Mouse (Mus musculus): ENCODE results near the gene Carhsp1. TPM values are rescaled to one million over a fixed set of nuclear protein-coding genes. Genes with fewer than 3 reads are reported as not detected.

Gene Carhsp1
- polyA plus RNA-seq, 2 experiments: 29.9 to 60.7 TPM

- Histone ChIP-seq H3K9me3 (ENCODE audit: control insufficient read depth, low read length) (no peaks in the 10 kb centered on the region), H3K4me2 (replicated peaks; ENCODE audit: low read depth, low read length, severe bottlenecking) (no peak overlapping the region), H3K4me3 (replicated peaks; ENCODE audit: low read length) (no peak overlapping the region), H3K27me3 (ENCODE audit: control insufficient read depth, insufficient read depth, low read length) (no peaks in the 10 kb centered on the region), H3K9ac (ENCODE audit: low read depth, low read length, severe bottlenecking) (no peak overlapping the region), H3K4me1 (ENCODE audit: control insufficient read depth, insufficient read depth, low read length) (peaks cover 4% of the 10 kb centered on the region), H3K27ac (replicated peaks; ENCODE audit: low read depth, low read length) (no peak overlapping the region), H3K36me3 (ENCODE audit: control insufficient read depth, insufficient read depth, low read length) (peaks cover 29% of the 10 kb centered on the region)
- no peak for ATAC-seq (ENCODE audit: low FRiP score, low read depth)
- 90% methylated on average over 5 of the region's 5 CpGs for WGBS
- no peak for TF ChIP-seq POLR2A (IDR thresholded peaks at IDR 0.05; ENCODE audit: borderline replicate concordance, extremely low read depth, insufficient read depth, insufficient read length)
- no peak for DNase-seq (ENCODE audit: low spot score)
Measured at GRCm38 (mm10) chr16:8631428-8631827, 40.5 kb downstream of the Carhsp1 start.

- WGBS: 81% methylated on average over 2 of the region's 2 CpGs
Measured at GRCm38 (mm10) chr16:8630419-8630818, 41.5 kb downstream of the Carhsp1 start.

GRCm38 (mm10) chr16:8620315-8621115, 51.4 kb downstream of the Carhsp1 start:
- H3K27ac ChIP-seq (replicated peaks; ENCODE audit: low read depth, low read length): no peak overlapping the region
- no peaks in the 10 kb centered on the region for H3K27me3 ChIP-seq (ENCODE audit: control insufficient read depth, insufficient read depth, low read length)
- 75% methylated on average over 16 of the region's 16 CpGs for WGBS
- no peaks in the 10 kb centered on the region for H3K9me3 ChIP-seq (ENCODE audit: control insufficient read depth, low read length)
- DNase-seq (ENCODE audit: low spot score) (no peak), ATAC-seq (ENCODE audit: low FRiP score, low read depth) (no peak)
- H3K4me1 ChIP-seq (ENCODE audit: control insufficient read depth, insufficient read depth, low read length): no peaks in the 10 kb centered on the region; the same call in 1 of the 2 replicates
- peaks cover 15% of the 10 kb centered on the region for H3K36me3 ChIP-seq (ENCODE audit: control insufficient read depth, insufficient read depth, low read length)
- H3K4me2 ChIP-seq (replicated peaks; ENCODE audit: low read depth, low read length, severe bottlenecking): no peak overlapping the region
- H3K4me3 ChIP-seq (replicated peaks; ENCODE audit: low read length): no peak overlapping the region
- TF ChIP-seq POLR2A (IDR thresholded peaks at IDR 0.05; ENCODE audit: borderline replicate concordance, extremely low read depth, insufficient read depth, insufficient read length): no peak
- no peak overlapping the region for H3K9ac ChIP-seq (ENCODE audit: low read depth, low read length, severe bottlenecking)

More at GRCm38 (mm10) chr16:8630419-8630818, 41.5 kb downstream of the Carhsp1 start:
- ATAC-seq (ENCODE audit: low FRiP score, low read depth) (no peak), DNase-seq (ENCODE audit: low spot score) (no peak)
- no peaks in the 10 kb centered on the region for H3K9me3 ChIP-seq (ENCODE audit: control insufficient read depth, low read length)
- H3K9ac ChIP-seq (ENCODE audit: low read depth, low read length, severe bottlenecking): no peak overlapping the region
- no peaks in the 10 kb centered on the region for H3K4me1 ChIP-seq (ENCODE audit: control insufficient read depth, insufficient read depth, low read length)
- no peak overlapping the region for H3K27ac ChIP-seq (replicated peaks; ENCODE audit: low read depth, low read length)
- peaks cover 24% of the 10 kb centered on the region for H3K36me3 ChIP-seq (ENCODE audit: control insufficient read depth, insufficient read depth, low read length)
- H3K4me3 ChIP-seq (replicated peaks; ENCODE audit: low read length): no peak overlapping the region
- TF ChIP-seq POLR2A (IDR thresholded peaks at IDR 0.05; ENCODE audit: borderline replicate concordance, extremely low read depth, insufficient read depth, insufficient read length): no peak
- no peaks in the 10 kb centered on the region for H3K27me3 ChIP-seq (ENCODE audit: control insufficient read depth, insufficient read depth, low read length)
- no peak overlapping the region for H3K4me2 ChIP-seq (replicated peaks; ENCODE audit: low read depth, low read length, severe bottlenecking)

GRCm38 (mm10) chr16:8619659-8620314, 52.2 kb downstream of the Carhsp1 start:
- ATAC-seq (ENCODE audit: low FRiP score, low read depth) (no peak), DNase-seq (ENCODE audit: low spot score) (no peak)
- Histone ChIP-seq H3K4me1 (ENCODE audit: control insufficient read depth, insufficient read depth, low read length) (no peaks in the 10 kb centered on the region; the same call in 1 of the 2 replicates), H3K27ac (replicated peaks; ENCODE audit: low read depth, low read length) (no peak overlapping the region), H3K9ac (ENCODE audit: low read depth, low read length, severe bottlenecking) (no peak overlapping the region), H3K9me3 (ENCODE audit: control insufficient read depth, low read length) (no peaks in the 10 kb centered on the region), H3K4me2 (replicated peaks; ENCODE audit: low read depth, low read length, severe bottlenecking) (no peak overlapping the region), H3K27me3 (ENCODE audit: control insufficient read depth, insufficient read depth, low read length) (no peaks in the 10 kb centered on the region), H3K36me3 (ENCODE audit: control insufficient read depth, insufficient read depth, low read length) (peaks cover 15% of the 10 kb centered on the region), H3K4me3 (replicated peaks; ENCODE audit: low read length) (no peak overlapping the region)
- TF ChIP-seq POLR2A (IDR thresholded peaks at IDR 0.05; ENCODE audit: borderline replicate concordance, extremely low read depth, insufficient read depth, insufficient read length): no peak
- 57% methylated on average over 10 of the region's 10 CpGs for WGBS

- H3K4me1 ChIP-seq (ENCODE audit: control insufficient read depth, insufficient read depth, low read length): no peaks in the 10 kb centered on the region
- H3K27me3 ChIP-seq (ENCODE audit: control insufficient read depth, insufficient read depth, low read length): no peaks in the 10 kb centered on the region
- peaks cover 10% of the 10 kb centered on the region; the same call in 1 of the 2 replicates for H3K36me3 ChIP-seq (ENCODE audit: control insufficient read depth, insufficient read depth, low read length)
- H3K9me3 ChIP-seq (ENCODE audit: control insufficient read depth, low read length): no peaks in the 10 kb centered on the region
- H3K27ac ChIP-seq (replicated peaks; ENCODE audit: low read depth, low read length): no peak overlapping the region
- ATAC-seq (ENCODE audit: low FRiP score, low read depth) (no peak), DNase-seq (ENCODE audit: low spot score) (no peak)
- no peak overlapping the region for H3K4me3 ChIP-seq (replicated peaks; ENCODE audit: low read length)
- WGBS: 85% methylated on average over 3 of the region's 3 CpGs
- no peak for TF ChIP-seq POLR2A (IDR thresholded peaks at IDR 0.05; ENCODE audit: borderline replicate concordance, extremely low read depth, insufficient read depth, insufficient read length)
- no peak overlapping the region for H3K9ac ChIP-seq (ENCODE audit: low read depth, low read length, severe bottlenecking)
- no peak overlapping the region for H3K4me2 ChIP-seq (replicated peaks; ENCODE audit: low read depth, low read length, severe bottlenecking)
Measured at GRCm38 (mm10) chr16:8613447-8613846, 58.5 kb downstream of the Carhsp1 start.
